Comparison of ENCODE assay signal across 8 mouse cellular contexts in the genomic region with DNA sequence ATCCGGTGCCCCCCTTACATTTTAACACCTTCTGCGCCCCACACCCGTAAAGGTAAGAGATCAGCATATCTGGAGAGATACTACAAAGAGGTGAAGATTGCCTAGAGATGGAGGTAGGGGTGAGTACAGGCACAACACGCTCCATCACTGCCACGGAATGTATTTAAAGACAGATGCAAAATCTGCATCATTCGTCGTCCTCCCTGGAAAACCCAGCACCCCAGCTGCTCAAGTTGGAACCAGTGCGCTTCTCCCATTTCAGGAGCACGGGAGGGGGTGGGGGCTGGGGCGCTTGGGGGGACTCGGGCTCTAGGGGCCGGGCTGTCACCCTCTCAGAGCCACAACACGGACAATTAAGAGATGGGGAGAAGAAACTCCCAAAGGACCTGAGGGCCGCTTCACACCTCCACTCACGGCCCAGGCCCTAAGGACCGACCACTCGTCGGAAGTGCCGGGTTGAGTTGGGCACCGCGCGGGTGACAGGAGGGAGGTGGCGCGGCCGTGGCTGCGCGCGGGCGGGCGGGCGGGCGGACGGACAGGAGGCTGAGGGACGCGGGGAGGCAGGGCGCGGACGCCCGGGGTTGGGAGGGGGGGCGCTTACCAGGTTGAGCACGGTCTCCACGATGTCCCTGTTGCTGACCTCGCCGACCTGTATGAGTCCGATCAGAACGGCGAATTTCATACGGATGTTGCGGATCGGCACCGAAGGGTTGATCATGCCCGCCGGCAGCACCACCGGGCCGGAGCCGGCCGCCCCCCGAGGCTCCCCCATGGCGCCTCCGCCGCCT. TPM values are rescaled to one million over a fixed set of nuclear protein-coding genes. Genes with fewer than 3 reads are reported as not detected.
DNase-seq lines count a peak whose midpoint lies in the region; ATAC-seq and TF ChIP-seq lines count a peak whose summit lies in the region.

No protein-coding gene starts in this region.

- TF ChIP-seq CTCF in cortical plate, adult 2 months (IDR thresholded peaks at IDR 0.05; ENCODE audit: extremely low read depth, insufficient read depth, low read length), result no peak
- TF ChIP-seq CTCF in layer of hippocampus, adult 2 months (conservative IDR thresholded peaks at IDR 0.05), result no peak

- H3K36me3 ChIP-seq in heart, embryonic 13.5 days, result no peaks in the 10 kb centered on the region
- H3K36me3 ChIP-seq in lung, embryonic 16.5 days (ENCODE audit: control insufficient read depth, insufficient read depth, low read length), result no peaks in the 10 kb centered on the region

- H3K27me3 ChIP-seq in heart, embryonic 13.5 days (replicated peaks), result no peaks in the 10 kb centered on the region
- no peaks in the 10 kb centered on the region for H3K27me3 ChIP-seq in lung, embryonic 16.5 days (ENCODE audit: control insufficient read depth, insufficient read depth, low read depth, low read length)

- peak overlapping the region; percentile 97 for H3K9ac ChIP-seq in heart, embryonic 13.5 days
- H3K9ac ChIP-seq in lung, embryonic 16.5 days (ENCODE audit: low read length), result peak overlapping the region; percentile 85

- DNase-seq in thymus, postnatal 4 days, result peak; percentile 10
- no peak for DNase-seq in thymus, postnatal 14 days
- DNase-seq in layer of hippocampus, adult 2 months (ENCODE audit: low spot score in 2 of 2), result peak in 1 of 2 experiments; percentile 35
- DNase-seq in right cerebral cortex, postnatal 25 days, result peak; percentile 53
- DNase-seq in thymus, postnatal 36 days, result no peak

- peak overlapping the region; percentile 87 for H3K4me2 ChIP-seq in heart, embryonic 13.5 days
- peak overlapping the region; percentile 97 for H3K4me2 ChIP-seq in lung, embryonic 16.5 days (ENCODE audit: low read depth, low read length)

- H3K4me1 ChIP-seq in cortical plate, adult 2 months (ENCODE audit: control insufficient read depth, insufficient read depth, low read length), result no peaks in the 10 kb centered on the region
- peaks cover 21% of the 10 kb centered on the region for H3K4me1 ChIP-seq in heart, embryonic 13.5 days
- peaks cover 10% of the 10 kb centered on the region for H3K4me1 ChIP-seq in lung, embryonic 16.5 days (replicated peaks; ENCODE audit: control insufficient read depth, insufficient read depth, low read length)

- peak; percentile 56; the same call in 1 of the 2 replicates for ATAC-seq in heart, embryonic 13.5 days (ENCODE audit: extremely low read depth, insufficient number of reproducible peaks, low FRiP score, low TSS enrichment)
- ATAC-seq in lung, embryonic 16.5 days (ENCODE audit: low read depth), result peak; percentile 55

- TF ChIP-seq POLR2A in cortical plate, adult 2 months (IDR thresholded peaks at IDR 0.05; ENCODE audit: extremely low read depth, insufficient read depth, low read length), result no peak

- H3K9me3 ChIP-seq in heart, embryonic 13.5 days, result no peaks in the 10 kb centered on the region
- H3K9me3 ChIP-seq in lung, embryonic 16.5 days (ENCODE audit: control insufficient read depth, low read length), result no peaks in the 10 kb centered on the region

- H3K4me3 ChIP-seq in cortical plate, adult 2 months (ENCODE audit: insufficient read depth, low read length), result peak overlapping the region; percentile 70
- H3K4me3 ChIP-seq in heart, embryonic 13.5 days, result peak overlapping the region; percentile 94
- H3K4me3 ChIP-seq in layer of hippocampus, adult 2 months, result peak overlapping the region; percentile 90
- H3K4me3 ChIP-seq in lung, embryonic 16.5 days (ENCODE audit: low read length), result peak overlapping the region; percentile 87

- WGBS in heart, embryonic 13.5 days, result under 1% methylated on average over 56 of the region's 61 CpGs
- WGBS in lung, embryonic 16.5 days, result under 1% methylated on average over 35 of the region's 61 CpGs

- peak overlapping the region; percentile 100 for H3K27ac ChIP-seq in cortical plate, adult 2 months (ENCODE audit: insufficient read depth, low read length)
- peak overlapping the region; percentile 92 for H3K27ac ChIP-seq in heart, embryonic 13.5 days (replicated peaks)
- H3K27ac ChIP-seq in layer of hippocampus, adult 2 months, result peak overlapping the region; percentile 97
- no peak overlapping the region; the same call in 1 of the 2 replicates for H3K27ac ChIP-seq in lung, embryonic 16.5 days (ENCODE audit: low read length)

RNA-seq across cellular contexts. Expression of a gene that starts 0.9 kb away (rescaled TPM):
- 115 and 123 TPM in 2 replicates for polyA plus RNA-seq in cortical plate, adult 2 months (2012; rRNA removed)
- polyA plus RNA-seq in heart, embryonic 13.5 days (2015; fragmentation: Nextera tagmentation; extraction: Ambion mirVana), result 7.5 and 7.7 TPM in 2 replicates
- 100 to 1,000 TPM; 221 to 230 TPM for total RNA-seq in layer of hippocampus, adult 2 months (2021)
- 5.4 TPM in 2 replicates for polyA plus RNA-seq in lung, embryonic 16.5 days (2015; fragmentation: Nextera tagmentation; extraction: Ambion mirVana)

Comparison
In these comparisons a context has a peak if more than half of its experiments do, and no peak if none do; other contexts are left out.
1. DNase-seq: peak in thymus, postnatal 4 days (single experiment) and right cerebral cortex, postnatal 25 days (single experiment); none in thymus, postnatal 14 days (single experiment) and thymus, postnatal 36 days (0 of 2).
2. RNA of a gene that starts 0.9 kb away (polyA plus RNA-seq): 115 to 123 TPM in cortical plate, adult 2 months; 7.5 to 7.7 TPM in heart, embryonic 13.5 days and 5.4 TPM in lung, embryonic 16.5 days; every median in the first group is over 10 times any median in the second.
3. Peak in every context shown above with its lines, with median percentiles within 50 percentile points of each other: H3K4me3 ChIP-seq.